Mouse (Mus musculus) cerebellum, postnatal 36 days (tissue): ENCODE data around the gene Gm813.
"Not testable (repeated sequence)": the region's sequence is repeated elsewhere in the genome, so short reads cannot be mapped to it uniquely, and the experiment has no call there.

Experiments used
- DNase-seq, 2 experiments: peaks; one replicate each; pipeline ENCODE4 v3.0.0; 2021 to 2022; ENCODE audit warnings: mixed read lengths in 2 of 2

Gene Gm813

DNA sequence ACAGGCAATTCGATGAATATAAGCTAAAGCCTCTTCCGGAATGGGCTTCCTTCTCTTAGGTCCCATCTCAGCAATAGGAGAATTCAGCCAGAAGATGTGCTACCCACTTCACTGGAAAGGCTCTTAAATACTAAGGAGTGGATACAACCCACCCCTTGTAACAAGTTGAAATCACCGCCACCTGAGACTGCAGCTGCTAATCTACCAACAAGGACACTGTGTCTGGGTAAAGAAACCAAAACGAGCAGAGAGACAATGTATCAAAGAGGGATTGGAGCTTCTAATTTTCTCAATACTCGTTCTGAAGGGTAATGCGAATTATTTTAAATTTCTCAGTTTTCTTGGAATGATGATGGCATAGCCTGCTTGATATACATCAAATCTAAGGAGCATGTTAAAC is at the start of gene Gm813:
TSS of gene Gm813 (minus strand) at position 101 of the 400 bp plus-strand sequence.
- DNase-seq, result no peak

DNA sequence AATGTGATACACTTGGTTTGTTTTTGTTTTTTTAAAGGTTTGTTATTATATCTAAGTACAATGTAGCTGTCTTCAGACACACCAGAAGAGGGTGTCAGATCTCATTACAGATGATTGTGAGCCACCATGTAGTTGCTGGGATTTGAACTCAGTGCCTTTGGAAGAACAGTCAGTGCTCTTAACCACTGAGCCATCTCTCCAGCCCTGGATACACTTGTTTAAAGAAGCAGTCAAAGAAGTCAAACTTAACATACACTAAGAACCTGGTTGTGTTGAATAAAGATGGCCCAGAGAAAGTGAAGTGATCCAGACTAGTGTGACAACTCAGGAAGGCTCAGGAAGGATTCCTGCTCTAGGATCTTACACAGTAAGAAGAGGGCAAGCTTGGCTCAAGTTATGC is 48.4 kb upstream of the Gm813 start:
- DNase-seq, result not testable (repeated sequence)

DNA sequence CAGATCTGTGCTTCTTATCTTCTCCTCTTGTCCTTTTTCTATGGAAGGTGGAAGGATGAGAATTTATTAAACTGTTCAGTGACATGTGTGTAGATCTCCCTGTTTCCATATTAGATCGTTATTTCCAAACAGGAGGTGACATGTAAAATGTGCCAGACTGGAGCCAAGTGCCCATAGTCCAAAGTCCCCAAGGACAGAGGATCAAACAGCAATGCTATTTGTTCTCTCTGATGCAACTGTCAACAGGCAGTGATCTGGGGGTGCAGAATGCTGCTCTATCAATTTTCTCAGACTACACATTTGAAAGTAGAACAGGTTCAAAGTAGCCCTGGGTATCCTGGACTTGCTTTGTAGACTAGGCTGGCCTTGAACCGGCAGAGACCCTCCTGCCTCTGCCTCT is 47.0 kb upstream of the Gm813 start:
- no peak for DNase-seq

DNA sequence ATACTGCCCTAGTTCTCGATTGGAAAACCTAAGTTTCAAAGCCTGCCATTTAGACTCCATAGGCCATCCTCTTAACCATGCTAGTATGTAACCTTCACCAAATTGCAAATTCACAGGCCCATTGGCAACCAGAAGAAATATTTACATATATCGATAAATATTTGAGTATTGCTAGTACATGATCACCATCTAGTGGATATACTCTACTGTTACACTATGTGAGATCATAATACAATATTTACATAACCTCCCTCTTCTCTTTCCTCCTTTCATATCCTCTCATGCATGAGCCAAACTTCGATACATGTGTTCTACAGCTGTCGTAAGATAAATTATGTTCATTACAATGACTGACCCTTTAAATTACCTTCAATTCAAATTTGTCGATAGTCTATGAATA is 46.2 kb upstream of the Gm813 start:
- no peak for DNase-seq

DNA sequence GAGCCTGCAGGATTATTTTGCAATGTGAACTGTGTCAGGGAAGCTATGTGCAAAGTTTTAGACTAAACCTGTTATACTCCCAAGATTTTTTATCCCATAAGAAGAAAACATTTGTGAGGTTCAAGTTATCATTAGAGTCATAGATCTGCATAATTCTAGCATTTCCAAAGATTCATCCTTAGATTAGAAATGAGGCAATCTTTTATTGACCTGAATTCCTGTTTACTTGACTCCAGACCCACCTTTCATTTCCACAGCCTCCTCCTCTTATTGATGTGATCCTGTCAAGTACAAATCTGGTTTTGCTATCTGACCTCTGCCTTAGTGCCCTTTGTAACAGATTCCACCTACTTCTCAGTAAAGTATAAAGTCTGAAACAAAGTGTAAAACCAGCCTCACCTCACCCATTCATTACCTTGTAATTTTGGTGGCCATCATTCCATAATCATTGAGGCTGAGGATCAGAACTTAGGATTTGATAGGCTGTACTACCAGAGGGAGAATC is 45.6 kb upstream of the Gm813 start:
- DNase-seq, result no peak

DNA sequence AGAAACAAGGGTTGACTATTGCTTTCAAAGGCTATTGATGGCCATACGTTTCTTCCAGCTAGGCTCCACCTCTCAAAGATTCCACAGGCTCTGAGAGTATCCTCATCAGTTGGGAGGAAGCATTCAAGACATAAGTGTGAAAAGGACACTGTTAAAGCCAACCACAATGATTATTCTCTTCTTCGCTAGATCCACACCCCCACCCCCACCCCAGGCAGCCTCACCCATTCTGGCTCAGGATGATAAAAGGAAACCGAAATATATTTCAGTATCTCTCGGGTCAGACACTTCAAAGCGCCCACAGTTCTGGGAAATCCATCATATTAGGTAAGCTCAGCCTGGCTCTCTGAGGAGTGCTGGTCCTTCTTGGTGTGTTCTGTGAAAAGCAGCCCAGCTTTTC is 45.0 kb upstream of the Gm813 start:
- no peak for DNase-seq

DNA sequence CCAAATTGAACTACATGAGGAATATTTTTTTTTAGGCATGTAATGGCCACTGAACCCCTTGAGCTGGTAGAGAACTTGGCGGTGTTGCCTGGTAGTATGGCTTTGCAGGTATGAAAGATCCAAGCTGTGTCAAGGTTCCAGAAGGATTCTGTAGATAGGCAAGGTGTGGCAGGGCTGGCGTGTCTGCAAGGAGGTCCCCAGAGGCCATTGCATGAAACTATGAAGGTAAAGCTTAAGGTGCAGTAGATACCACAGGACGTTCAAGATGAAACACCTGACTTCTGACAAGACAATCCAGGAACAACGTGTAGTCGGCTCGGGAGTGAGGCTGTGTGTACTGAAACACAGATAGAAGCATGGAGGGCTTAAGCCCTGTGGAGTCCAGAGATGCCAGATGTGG is 41.9 kb upstream of the Gm813 start:
- no peak for DNase-seq

DNA sequence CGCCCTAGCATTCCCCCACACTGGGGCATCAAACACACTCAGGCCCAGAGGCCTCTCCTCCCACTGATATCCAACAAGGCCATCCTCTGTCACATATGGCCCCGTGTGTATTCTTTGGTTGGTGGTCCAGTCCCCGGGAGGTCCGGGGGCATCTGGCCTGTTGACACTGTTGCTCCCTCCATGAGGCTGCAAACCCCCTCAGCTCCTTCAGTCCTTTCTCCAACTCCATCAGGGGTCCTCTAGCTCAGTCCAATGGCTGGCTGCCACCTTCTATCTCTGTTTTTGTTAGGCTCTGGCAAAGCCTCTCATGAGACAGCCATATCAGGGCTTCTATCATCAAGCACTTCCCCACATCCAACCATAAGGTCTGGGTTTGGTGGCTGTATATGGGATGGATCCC is 39.7 kb upstream of the Gm813 start:
- DNase-seq, result no peak

DNA sequence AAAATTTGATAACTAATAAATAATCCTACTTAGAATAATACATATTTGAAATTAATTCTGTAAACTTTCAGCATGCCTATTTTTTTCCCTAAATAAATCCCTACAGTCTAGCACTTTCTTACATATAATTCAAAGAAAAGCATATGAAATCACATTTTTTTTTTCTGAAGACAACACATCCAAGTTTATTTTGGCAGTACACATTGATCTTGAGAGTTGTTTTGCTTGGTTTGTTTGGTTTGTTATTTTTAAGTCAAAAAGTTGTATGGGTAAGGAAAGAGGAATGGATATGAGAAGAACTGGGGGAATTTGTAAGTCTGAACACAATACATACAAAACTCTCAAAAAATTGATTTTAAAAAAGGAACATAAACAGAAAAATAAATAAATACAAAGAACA is 39.0 kb upstream of the Gm813 start:
- no peak for DNase-seq

DNA sequence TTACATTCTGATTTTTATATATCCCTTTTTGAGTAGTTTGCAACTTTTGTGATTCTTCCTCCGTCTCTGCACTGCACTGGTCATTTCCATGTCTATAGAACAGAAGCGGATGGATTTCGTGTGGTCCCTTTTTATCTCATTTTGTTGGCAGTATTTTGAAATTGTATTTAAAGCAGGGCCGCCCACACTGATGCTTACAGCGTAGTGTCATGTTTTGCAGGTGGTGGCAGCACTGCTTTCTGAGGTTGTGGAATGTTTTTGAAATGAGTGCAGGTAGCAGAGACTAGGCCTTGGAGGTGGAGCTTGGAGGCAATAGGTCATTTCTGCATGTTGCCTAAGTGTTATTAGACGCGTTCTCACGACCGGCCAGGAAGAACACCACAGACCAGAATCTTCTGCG is 33.2 kb upstream of the Gm813 start:
- DNase-seq, result no peak

DNA sequence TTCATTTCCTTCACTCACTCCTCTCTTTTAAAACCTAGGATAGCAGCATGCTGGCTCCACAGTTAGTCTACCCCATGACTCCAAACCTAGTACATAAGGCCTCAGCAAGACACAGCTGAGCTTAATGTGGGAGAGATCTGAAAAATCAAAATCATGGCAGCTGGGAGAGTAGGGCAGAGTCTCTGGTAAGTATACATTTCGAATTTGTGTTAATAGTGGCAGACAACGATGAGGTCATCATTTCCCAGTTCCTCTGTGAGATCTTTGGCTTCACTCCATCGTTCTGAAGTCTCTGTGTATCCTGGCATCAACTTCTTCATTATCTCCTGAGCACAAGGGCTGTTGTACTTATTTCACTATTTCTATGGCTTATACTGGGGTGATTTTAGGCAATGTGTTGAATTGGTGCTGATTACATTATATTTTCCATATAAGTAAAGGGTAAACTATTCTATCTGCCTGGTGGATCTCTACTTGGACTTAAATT is 22.0 kb upstream of the Gm813 start, which contains the start of gene E330017A01Rik:
TSS of gene E330017A01Rik (minus strand) at position 51 of the 487 bp plus-strand sequence.
- DNase-seq, result no peak

DNA sequence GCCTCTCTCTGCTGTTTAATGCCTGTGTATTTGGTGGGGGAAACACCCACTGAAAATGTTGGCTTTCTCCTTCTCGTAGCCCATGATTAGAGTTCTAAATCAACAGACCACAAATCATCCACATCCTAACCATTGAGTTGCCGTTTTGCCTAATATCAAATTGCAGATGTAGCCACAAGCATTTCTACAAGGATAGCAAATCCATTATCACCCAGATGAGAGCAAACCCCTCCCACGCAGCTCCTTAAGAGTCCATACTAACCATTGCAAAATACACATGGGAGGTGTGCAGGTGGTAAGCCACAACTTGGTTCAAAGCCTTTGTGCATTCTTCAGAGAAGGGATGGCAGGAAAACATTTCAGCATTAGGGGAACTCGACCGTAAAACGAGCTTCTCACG is 21.2 kb upstream of the Gm813 start:
- no peak for DNase-seq

DNA sequence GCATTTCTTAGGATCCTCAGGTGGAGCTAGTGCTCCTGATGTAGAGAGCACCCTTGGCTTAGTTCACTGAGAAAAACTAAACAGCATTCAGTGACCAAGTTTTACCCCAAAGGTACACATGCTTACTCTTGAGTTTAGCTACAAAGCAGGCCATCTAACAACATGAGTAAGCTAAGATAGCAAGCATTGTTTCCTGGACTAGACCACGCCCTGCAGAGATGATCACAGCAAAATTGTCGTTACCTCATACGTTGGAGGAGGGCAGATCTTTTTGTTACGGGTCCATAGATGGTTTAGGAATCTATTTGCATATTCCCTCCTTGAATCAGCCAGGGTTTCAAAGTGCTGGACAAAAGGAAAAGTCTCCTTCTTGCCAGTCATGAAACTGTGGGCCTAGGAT is 20.7 kb upstream of the Gm813 start:
- DNase-seq, result no peak

DNA sequence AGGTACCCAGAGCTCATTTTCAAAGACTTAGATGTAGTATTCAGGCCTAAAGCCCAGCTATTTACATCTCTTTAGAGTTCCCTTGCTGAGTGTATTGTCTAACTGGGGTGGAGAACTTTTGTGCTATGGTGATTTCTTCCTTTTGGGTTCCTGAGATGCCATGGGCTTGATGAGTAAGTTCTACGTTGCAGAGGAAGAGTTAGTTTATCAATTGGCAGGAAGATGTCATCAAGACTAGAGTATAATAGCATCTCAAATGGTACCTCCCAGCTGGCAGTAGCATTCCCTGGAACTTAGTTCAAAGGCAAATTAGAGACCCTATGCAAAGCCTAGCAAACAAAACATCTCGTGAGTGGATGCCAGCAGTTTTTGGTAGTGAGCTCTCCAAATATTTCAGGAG is 19.1 kb upstream of the Gm813 start:
- DNase-seq, result no peak

DNA sequence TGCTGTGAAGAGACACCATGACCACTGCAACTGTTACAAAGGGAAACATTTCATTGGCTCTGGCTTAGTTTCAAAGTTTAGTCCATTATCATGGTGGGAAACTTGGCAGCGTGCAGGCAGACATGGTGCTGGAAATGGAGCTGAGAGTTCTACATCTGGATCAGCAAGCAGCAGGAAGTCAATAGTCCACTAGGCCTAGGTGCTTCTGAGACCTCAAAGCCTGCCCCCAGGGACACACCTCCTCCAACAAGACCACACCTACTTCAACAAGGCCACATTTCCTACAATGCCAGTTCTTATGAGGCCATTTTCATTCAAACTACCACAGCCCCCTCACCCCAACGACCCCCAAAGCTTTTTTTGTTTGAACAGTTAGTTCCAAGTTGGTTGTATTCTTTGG is 13.0 kb upstream of the Gm813 start:
- no peak for DNase-seq

DNA sequence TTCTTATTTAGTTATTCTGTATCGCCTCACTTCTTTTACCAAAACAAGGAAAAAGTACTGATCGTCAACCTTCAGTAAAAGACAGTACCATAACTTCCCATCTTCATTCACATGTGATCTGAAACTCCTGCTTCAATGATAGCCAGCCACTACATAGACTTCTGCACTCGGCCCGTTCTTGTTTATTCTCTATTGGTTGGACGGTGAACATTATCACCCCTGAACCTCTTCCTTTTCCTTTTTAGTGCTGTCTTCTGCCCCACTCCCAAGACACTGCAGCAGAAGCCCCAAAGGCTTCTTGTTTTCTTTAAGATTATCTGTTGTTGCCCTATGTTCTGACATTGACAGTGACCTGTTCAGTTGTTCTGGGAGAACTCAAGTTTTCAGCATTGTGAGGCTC is 12.2 kb upstream of the Gm813 start:
- no peak for DNase-seq

DNA sequence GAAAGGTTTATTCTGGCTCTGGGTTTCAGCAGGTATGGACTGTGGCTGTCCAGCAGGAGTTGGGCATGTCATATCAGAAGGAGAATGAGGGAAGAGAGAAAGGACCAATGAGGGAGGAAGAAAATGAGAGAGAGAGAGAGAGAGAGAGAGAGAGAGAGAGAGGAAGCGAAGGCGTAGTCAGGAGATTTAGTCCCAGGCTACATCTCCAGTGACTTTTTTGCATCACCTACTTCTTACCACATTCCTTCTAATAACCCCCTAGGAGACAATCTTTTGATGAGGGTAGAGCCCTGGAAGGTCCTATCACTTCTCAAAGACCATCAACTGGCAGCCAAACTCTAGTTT is 11.5 kb upstream of the Gm813 start:
- no peak for DNase-seq

DNA sequence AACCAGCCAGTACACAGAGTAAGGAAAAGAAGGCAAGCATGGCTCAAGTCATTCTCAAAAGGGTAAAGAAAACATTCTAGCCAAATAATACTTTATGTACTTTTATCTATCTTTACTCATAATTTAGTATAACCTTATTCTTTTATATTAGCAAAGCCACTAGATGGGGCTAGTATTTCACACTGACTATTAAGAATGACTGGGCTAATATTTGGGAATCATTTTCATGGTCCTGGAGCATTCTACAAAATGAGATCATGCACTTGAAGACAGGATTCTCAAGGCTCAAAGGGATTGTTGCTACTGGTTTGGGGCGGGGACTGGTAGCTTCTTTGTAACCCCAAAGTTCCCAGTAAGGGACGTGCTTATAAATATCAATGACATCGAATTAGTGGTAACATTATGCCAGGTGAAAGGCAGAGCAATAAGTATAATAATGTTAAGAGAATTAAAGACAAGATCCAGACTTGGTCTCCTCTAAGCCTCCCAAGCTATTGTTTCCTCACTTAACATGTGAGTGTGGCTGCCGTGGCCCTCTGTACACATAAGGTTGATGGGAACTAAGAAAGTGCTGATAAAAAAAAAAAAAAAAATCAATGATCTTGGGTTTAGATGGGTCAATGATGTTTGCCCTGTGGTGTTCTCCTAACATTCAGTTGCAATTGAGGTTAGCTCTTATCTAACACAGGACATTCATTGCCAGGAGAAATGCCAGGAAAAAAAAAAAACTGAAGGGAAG is 11.0 kb upstream of the Gm813 start:
- DNase-seq, result no peak

DNA sequence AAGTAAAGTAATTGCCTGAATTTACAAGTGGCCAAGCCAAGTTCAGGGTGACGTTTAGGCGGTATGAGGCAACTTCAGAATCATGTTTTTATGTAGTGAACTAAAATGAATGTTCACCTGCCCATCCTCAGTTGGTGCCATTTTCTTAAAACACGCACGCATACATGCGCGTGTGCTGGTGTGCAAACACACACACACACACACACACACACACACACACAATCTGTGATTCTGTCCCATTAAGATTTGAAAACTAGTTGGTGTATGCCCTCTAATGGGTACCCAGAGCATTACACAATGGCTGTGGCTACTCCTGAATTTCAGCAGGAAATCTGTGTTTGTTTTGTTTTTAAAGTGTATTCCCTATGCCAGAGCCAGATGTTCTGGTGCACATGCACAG is 7.2 kb upstream of the Gm813 start:
- DNase-seq, result peak in 1 of 2 experiments; percentile 14

DNA sequence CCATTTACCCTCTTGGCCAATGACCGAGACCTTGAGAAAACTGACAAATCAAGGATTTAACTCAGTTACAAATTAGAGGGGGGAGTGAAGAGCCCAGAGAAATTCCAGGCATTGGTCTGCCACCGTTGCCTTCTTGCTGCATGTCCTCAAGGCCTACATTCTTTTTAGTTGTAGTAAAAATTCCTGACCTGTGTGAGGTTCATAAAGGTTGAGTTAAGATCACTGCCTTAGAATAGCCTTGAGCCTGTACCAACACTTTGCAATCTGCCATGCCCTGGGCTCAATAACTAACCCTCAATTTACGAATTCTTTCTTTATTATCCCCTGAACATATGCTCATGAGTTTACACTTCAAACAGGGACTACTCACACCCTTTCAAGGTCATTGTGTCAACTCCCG is 6.3 kb upstream of the Gm813 start:
- no peak for DNase-seq

DNA sequence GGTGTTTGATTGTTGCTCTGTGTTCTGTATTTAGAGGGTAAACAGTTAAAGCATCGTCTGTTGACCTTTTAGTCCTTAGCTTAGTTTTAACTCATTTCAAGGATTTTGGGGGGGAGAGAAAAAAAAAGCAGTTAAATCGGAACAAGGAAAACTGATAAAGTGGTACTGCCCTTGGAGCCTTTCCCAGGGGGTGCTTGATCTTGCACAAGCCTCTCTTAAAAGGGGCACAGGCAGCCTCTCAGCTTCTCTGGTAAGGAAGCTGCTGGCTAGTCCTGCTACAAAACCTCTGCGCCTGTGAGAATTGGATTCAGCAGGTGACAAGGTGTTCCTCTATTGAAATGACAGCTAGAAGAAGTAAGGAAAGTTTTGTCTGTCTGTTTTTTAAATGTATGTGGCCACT is 5.6 kb upstream of the Gm813 start:
- DNase-seq, result no peak

DNA sequence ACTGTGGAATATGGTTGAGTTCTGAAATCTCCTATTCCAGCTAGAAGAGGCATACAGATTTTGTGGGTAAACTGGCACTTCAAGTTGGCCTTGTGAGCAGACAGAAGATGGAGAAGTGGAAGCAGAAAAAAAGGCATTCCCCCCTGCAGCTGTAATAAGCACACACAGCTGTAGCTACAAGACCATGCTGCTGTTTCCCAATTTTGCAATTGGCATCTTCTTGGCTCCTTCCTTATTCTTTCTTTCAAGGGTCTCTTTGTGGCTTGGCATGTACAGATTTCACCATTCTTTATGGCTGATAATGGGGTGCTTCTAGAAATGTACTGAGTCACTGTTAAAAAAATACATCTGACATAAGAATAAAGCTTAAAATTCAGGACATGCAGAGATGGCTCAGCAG is 568 bp upstream of the Gm813 start:
- DNase-seq, result no peak

DNA sequence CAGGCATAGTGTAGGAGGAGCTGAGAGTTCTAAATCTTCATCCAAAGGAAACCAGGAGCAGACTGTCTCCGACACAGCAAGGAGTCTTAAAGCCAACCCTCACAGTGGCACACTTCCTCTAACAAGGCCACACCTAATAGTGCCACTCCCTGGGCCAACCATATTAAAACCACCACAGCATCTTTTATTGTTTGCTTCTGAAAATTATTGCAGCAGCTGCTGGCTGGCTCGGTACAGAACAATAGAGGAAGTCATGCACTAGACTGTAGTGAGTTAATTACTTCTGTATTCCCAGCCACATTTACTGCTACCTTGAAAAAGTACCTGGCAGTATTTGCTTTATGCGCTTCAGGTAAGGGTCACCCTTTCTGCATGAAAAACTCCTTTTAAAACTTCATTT is 3.8 kb downstream of the Gm813 start:
- DNase-seq, result no peak

DNA sequence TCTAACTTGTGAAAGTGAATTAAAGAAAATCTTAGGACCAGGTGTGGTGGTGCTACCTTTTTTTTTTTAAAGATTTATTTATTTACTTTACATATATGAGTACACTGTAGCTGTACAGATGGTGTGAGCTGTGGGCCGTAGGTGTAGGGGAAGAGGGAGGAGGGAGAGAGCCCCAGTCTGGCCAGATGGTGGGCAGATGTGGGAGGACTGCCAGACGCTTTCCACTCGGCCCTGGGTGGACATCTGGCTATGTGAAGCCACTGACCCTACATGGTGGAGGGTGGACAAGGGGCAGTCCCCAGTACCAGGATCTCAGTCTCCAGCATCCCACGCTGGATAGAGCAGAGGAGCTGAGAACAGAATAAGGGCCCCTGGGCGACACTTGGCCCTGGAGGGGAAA is 9.7 kb downstream of the Gm813 start:
- DNase-seq, result peak in 1 of 2 experiments; percentile 3

DNA sequence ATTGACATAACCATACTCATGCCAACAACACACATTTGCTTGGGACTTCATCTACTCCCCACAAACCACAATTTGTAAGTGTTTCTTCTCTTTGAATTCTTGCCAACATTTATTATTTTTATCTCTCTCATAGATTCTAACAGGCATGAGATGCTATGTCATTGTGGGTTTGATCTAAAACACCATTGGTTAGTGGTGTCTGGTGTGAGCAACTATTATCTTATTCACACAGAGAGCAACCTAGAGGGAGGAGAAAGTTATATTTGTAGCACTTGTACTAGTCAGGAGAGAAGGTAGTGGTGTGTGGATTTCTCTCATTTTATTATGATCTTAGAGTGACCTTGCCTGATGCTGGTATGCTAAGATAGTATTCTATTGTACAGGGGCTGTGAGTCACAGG is 12.1 kb downstream of the Gm813 start:
- DNase-seq, result no peak
